Mouse (Mus musculus) hindbrain, embryonic 12.5 days (tissue): ENCODE data around the gene Syngr1. TPM values are rescaled to one million over a fixed set of nuclear protein-coding genes. Genes with fewer than 3 reads are reported as not detected.

ENCODE experiments used
- ATAC-seq: fragments of 200-750 bp; cut with Nextera tagmentation; 2 replicates; pipeline ENCODE4 v1.8.0; 2017; ENCODE audit warnings: moderate TSS enrichment; ENCODE audit not compliant: low FRiP score
- H3K27ac ChIP-seq: fragments of 300-500 bp; sonication (generic); 2 replicates; pipeline ENCODE4 v1.5.1; 2016; ENCODE audit warnings: mild to moderate bottlenecking
- H3K27me3 ChIP-seq: fragments of 300-500 bp; sonication (generic); 2 replicates; pipeline ENCODE4 v1.6.1; 2016; ENCODE audit warnings: mild to moderate bottlenecking
- H3K36me3 ChIP-seq: fragments of 300-500 bp; sonication (generic); 2 replicates; pipeline ENCODE4 v1.6.1; 2016; ENCODE audit warnings: mild to moderate bottlenecking
- H3K4me1 ChIP-seq: fragments of 300-500 bp; sonication (generic); 2 replicates; pipeline ENCODE4 v1.6.1; 2016
- H3K4me2 ChIP-seq: fragments of 300-500 bp; sonication (generic); replicated peaks from 2 replicates; pipeline ENCODE4 v1.6.1; 2016; ENCODE audit warnings: mild to moderate bottlenecking
- H3K4me3 ChIP-seq: fragments of 300-500 bp; sonication (generic); 2 replicates; pipeline ENCODE4 v1.5.1; 2016; ENCODE audit warnings: mild to moderate bottlenecking
- H3K9ac ChIP-seq: fragments of 300-500 bp; sonication (generic); 2 replicates; pipeline ENCODE4 v1.6.1; 2016; ENCODE audit warnings: mild to moderate bottlenecking, moderate library complexity
- H3K9me3 ChIP-seq: fragments of 300-500 bp; sonication (generic); replicated peaks from 2 replicates; pipeline ENCODE4 v1.6.1; 2016; ENCODE audit warnings: mild to moderate bottlenecking
- WGBS: fragments of 180-500 bp; shearing (Covaris S2); methylation state at CpG from one replicate; pipeline ENCODE4 v1.1.7; 2016; 5-methylcytosine and 5-hydroxymethylcytosine counted together
- polyA plus RNA-seq: library from polyadenylated mRNA; unstranded; fragments of >200 nt; fragmentation: Nextera tagmentation; extraction: Ambion mirVana; gene quantifications from 2 replicates; pipeline ENCODE4 v1.2.1, GENCODE M21; 2016

Gene Syngr1
- polyA plus RNA-seq, 1 experiment from 2014 or later, result 14.3 TPM

DNA sequence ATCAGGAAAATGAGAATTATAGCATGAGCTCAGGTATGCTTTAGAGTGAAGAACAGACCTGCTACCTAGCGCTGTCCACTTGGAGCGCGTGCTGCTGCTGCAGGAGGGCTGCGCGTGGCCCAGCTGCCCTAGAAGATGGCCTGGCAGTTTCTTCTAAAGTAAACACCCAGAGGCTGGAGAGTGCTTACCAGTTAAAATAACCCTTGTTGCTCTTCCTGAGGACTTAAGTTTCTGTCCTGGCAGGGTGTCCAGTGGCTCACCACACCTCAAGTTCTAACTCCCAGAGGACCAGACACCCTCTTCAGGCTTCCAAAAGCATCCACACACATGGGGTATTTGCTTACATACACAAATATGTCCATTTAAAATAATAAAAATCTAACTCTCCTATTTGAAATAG lies 54.3 kb downstream of the Syngr1 start:
- Histone ChIP-seq H3K4me1 (no peaks in the 10 kb centered on the region), H3K4me3 (no peak overlapping the region), H3K36me3 (peaks cover 47% of the 10 kb centered on the region), H3K27ac (no peak overlapping the region), H3K9ac (no peak overlapping the region), H3K4me2 (no peak overlapping the region), H3K9me3 (peaks cover 8% of the 10 kb centered on the region; the same call in 1 of the 2 replicates), H3K27me3 (no peaks in the 10 kb centered on the region)
- no peak for ATAC-seq
- WGBS, result 95% methylated on average over 5 of the region's 5 CpGs

DNA sequence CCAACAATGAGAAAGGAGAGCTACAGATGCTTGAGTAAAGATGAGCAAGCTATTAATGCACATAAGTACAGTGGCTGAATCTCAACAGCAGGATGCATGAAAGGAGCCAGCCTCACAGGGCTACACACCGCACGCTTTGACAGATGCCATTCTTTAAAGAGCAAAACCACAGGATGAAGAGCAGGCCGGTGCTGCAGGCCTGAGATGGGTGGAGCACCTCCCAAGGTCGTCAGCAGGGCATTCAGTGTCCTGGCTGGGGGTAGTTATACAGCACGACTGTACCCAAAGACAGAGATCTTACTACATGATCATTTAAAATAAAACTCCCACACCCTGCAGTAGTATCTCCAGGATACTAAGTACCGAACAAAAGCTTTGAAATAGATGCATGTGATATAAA lies 55.0 kb downstream of the Syngr1 start:
- Histone ChIP-seq H3K9ac (no peak overlapping the region), H3K9me3 (peaks cover 8% of the 10 kb centered on the region; the same call in 1 of the 2 replicates), H3K4me3 (no peak overlapping the region), H3K36me3 (peaks cover 47% of the 10 kb centered on the region), H3K4me1 (no peaks in the 10 kb centered on the region), H3K27me3 (no peaks in the 10 kb centered on the region), H3K4me2 (no peak overlapping the region), H3K27ac (no peak overlapping the region)
- 73% methylated on average over 6 of the region's 6 CpGs for whole genome bisulfite sequencing
- no peak for ATAC-seq

DNA sequence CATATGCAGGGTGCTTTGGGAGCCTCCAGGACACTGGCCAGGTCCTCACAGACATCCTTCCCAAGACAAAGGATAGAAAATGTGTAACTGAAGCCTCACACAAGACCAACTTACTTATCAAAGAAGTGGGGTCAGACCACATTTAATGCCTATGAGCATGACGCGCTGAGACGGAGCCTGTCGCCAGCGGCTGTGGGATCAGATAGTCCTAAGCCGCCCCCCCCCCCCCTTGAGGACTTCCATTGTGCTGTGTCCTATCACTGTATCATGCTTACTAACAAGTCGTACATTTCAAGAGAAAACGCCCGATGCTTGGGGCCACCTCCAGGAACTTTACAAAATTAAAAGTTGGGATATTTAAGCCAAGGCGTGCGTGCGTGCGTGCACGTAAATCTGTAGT lies 56.0 kb downstream of the Syngr1 start:
- no peak overlapping the region for H3K27ac ChIP-seq
- H3K9me3 ChIP-seq, result peaks cover 2% of the 10 kb centered on the region; the same call in 1 of the 2 replicates
- 89% methylated on average over 14 of the region's 14 CpGs for WGBS
- no peaks in the 10 kb centered on the region for H3K4me1 ChIP-seq
- H3K9ac ChIP-seq, result no peak overlapping the region
- H3K4me2 ChIP-seq, result no peak overlapping the region
- H3K4me3 ChIP-seq, result no peak overlapping the region
- H3K36me3 ChIP-seq, result peaks cover 44% of the 10 kb centered on the region
- no peak for ATAC-seq
- no peaks in the 10 kb centered on the region for H3K27me3 ChIP-seq

DNA sequence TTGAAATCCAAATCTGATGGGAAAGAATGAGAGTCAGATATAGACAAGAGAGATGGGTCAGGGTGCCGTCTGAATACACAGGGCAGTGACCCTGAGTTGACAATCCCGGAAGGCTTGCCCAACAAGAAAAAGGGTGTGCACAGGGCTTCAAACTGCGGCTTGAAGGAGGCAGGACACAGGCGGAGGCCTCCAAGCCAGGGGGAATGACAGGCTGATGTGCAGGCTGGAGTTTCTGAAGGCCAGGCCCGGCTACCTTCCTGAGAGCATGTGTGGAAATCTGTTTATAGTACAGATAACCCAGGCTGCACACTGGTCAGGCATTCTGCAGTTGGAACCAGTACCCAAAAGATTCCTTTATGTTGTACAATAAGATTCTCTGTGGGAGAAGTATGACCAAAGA lies 56.4 kb downstream of the Syngr1 start:
- Histone ChIP-seq H3K9me3 (no peaks in the 10 kb centered on the region), H3K36me3 (peaks cover 43% of the 10 kb centered on the region), H3K27me3 (no peaks in the 10 kb centered on the region), H3K4me1 (no peaks in the 10 kb centered on the region), H3K4me2 (no peak overlapping the region), H3K9ac (no peak overlapping the region), H3K27ac (no peak overlapping the region), H3K4me3 (no peak overlapping the region)
- 77% methylated on average over 5 of the region's 5 CpGs for WGBS
- ATAC-seq, result no peak

DNA sequence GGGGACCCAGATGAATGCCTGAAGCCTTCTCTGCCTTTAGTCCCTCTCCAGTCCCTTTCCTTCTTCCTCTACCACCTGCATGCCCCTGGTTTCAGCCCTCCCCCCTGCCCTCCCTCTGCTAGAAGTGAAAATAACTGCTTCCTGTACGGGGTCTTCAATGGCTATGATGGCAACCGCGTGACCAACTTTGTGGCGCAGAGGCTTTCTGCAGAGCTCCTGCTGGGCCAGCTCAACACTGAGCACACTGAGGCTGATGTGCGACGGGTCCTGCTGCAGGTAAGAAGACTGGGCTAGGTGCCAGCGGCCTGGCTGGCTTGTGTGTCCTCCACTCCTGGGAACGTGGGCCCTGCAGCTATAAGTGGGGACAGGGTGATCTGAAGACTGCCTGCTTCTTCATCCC lies 57.4 kb downstream of the Syngr1 start:
- H3K4me2 ChIP-seq, result no peak overlapping the region
- H3K4me3 ChIP-seq, result no peak overlapping the region
- no peaks in the 10 kb centered on the region for H3K27me3 ChIP-seq
- 91% methylated on average over 8 of the region's 8 CpGs for WGBS
- no peak for ATAC-seq
- no peaks in the 10 kb centered on the region for H3K4me1 ChIP-seq
- no peak overlapping the region for H3K9ac ChIP-seq
- no peak overlapping the region for H3K27ac ChIP-seq
- H3K36me3 ChIP-seq, result peaks cover 54% of the 10 kb centered on the region
- H3K9me3 ChIP-seq, result no peaks in the 10 kb centered on the region

DNA sequence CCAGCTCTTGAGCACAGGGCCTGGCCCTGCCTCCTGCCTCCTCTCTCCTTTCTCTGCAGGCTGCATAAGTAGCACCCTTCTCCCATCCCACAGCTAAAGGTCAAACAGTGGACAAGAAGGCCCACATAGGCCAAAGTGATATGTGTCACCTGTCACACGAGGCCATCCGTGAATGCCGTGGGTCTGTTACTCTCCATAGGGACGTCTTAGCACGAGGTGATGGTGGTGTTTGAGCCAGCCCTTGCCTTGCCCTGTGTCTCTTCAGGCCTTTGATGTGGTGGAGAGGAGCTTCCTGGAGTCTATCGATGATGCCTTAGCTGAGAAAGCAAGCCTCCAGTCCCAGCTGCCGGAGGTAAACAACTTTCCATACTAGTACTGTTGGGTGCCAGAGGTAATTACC lies 58.4 kb downstream of the Syngr1 start:
- Histone ChIP-seq H3K27me3 (no peaks in the 10 kb centered on the region), H3K4me3 (no peak overlapping the region), H3K36me3 (peaks cover 63% of the 10 kb centered on the region), H3K4me2 (no peak overlapping the region), H3K9me3 (no peaks in the 10 kb centered on the region), H3K9ac (no peak overlapping the region), H3K4me1 (no peaks in the 10 kb centered on the region), H3K27ac (no peak overlapping the region)
- WGBS, result 97% methylated on average over 7 of the region's 7 CpGs
- no peak for ATAC-seq

DNA sequence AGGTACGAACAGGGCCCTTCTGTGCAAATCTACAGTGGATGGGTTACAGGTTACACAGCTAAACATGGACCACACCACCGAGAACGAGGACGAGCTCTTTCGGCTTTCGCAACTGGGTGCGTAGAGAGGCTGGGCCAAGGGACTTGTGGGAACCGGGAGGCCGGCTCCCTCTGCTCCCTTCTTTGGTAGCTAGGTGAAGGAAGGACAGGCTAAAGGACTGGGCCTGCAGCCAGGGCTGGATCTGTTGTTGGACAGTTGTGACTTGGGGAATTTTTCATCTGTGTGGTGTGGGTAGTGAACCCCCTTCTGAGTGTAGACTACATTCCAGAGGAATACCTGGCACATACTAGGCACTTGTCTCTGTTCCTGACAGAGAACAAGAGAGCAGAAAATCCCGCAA lies 61.5 kb downstream of the Syngr1 start:
- WGBS, result 93% methylated on average over 10 of the region's 10 CpGs
- Histone ChIP-seq H3K27ac (no peak overlapping the region), H3K9ac (no peak overlapping the region), H3K36me3 (peaks cover 93% of the 10 kb centered on the region), H3K4me2 (no peak overlapping the region), H3K27me3 (no peaks in the 10 kb centered on the region), H3K9me3 (no peaks in the 10 kb centered on the region), H3K4me3 (no peak overlapping the region), H3K4me1 (no peaks in the 10 kb centered on the region)
- no peak for ATAC-seq

DNA sequence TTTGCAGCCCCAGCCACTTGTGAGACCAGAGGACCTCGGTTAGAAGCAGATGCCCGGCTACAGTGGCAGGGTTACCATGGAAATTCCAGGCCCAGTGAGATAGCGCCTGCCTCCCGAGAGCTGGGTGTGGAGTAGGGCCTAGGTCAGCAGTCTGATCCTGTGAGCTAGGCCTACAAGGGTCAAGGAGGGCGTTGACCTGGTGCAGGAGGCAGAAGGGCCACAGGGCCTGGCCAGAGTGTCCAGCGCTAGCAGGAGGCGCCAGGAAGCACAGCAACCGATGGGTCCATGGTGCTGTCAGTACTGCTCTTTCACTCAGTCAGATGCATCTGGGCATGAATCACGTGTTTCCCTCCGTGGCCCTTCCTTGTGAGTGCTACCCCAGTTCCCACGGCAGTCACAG lies 62.6 kb downstream of the Syngr1 start:
- H3K9ac ChIP-seq, result no peak overlapping the region
- H3K9me3 ChIP-seq, result no peaks in the 10 kb centered on the region
- H3K4me1 ChIP-seq, result peaks cover 6% of the 10 kb centered on the region
- H3K27me3 ChIP-seq, result no peaks in the 10 kb centered on the region
- WGBS, result 80% methylated on average over 11 of the region's 11 CpGs
- no peak overlapping the region for H3K4me3 ChIP-seq
- no peak overlapping the region for H3K27ac ChIP-seq
- peaks cover 92% of the 10 kb centered on the region for H3K36me3 ChIP-seq
- H3K4me2 ChIP-seq, result no peak overlapping the region
- no peak for ATAC-seq

DNA sequence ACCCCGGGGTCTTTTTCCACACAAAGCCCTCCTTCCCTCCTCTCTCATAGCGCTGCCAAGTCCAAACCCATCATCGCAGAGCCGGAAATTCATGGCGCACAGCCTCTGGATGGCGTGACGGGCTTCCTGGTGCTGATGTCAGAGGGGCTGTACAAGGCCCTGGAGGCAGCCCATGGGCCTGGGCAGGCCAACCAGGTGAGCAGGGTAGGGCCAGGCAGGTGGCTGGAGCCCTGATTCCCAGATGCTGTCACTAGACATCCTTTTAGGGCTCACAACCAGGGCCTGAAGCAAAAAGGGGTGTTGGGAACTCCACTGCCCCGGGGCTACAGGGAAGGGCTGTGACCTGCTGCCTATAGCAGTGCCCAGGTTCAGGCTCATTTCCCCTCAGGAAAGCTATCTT lies 64.6 kb downstream of the Syngr1 start:
- no peak overlapping the region for H3K27ac ChIP-seq
- H3K36me3 ChIP-seq, result peaks cover 92% of the 10 kb centered on the region
- no peaks in the 10 kb centered on the region for H3K9me3 ChIP-seq
- H3K4me2 ChIP-seq, result no peak overlapping the region
- no peak overlapping the region for H3K4me3 ChIP-seq
- no peak for ATAC-seq
- H3K27me3 ChIP-seq, result no peaks in the 10 kb centered on the region
- no peak overlapping the region for H3K9ac ChIP-seq
- 94% methylated on average over 8 of the region's 8 CpGs for WGBS
- H3K4me1 ChIP-seq, result peaks cover 20% of the 10 kb centered on the region

DNA sequence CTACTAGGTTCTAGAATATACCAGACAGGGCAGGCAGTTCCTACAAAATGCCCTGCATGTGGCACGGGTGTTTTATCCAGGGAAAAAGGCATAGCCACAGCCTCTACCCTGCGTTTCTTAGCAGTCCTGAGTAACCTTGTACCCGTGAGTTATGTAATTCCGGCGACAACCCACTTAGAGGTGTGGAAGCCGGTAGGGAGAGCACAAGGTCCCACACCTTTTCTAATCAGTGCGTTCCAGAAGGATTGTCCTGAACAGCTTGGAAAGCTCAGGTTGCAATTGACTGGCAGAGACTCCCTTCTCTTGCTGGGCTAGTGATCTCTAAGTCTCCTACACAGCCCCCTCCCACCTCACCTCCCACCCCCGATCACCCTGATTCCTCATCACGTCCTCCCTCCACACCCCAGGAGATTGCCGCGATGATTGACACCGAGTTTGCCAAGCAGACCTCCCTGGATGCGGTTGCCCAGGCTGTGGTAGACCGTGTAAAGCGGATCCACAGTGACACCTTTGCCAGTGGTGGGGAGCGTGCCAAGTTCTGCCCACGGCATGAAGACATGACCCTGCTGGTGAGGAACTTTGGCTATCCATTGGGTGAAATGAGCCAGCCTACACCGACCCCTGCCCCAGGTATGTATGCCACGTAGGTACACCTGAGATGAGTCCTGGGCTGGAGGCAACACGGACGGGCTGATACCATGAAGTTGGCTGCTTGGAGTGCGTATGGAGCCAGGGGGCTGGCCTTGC lies 66.2 kb downstream of the Syngr1 start:
- no peak overlapping the region for H3K27ac ChIP-seq
- H3K36me3 ChIP-seq, result peaks cover 98% of the 10 kb centered on the region
- no peak overlapping the region for H3K4me3 ChIP-seq
- no peak for ATAC-seq
- no peaks in the 10 kb centered on the region for H3K9me3 ChIP-seq
- no peak overlapping the region for H3K4me2 ChIP-seq
- 91% methylated on average over 22 of the region's 22 CpGs for WGBS
- H3K4me1 ChIP-seq, result peaks cover 20% of the 10 kb centered on the region
- no peak overlapping the region for H3K9ac ChIP-seq
- H3K27me3 ChIP-seq, result no peaks in the 10 kb centered on the region

DNA sequence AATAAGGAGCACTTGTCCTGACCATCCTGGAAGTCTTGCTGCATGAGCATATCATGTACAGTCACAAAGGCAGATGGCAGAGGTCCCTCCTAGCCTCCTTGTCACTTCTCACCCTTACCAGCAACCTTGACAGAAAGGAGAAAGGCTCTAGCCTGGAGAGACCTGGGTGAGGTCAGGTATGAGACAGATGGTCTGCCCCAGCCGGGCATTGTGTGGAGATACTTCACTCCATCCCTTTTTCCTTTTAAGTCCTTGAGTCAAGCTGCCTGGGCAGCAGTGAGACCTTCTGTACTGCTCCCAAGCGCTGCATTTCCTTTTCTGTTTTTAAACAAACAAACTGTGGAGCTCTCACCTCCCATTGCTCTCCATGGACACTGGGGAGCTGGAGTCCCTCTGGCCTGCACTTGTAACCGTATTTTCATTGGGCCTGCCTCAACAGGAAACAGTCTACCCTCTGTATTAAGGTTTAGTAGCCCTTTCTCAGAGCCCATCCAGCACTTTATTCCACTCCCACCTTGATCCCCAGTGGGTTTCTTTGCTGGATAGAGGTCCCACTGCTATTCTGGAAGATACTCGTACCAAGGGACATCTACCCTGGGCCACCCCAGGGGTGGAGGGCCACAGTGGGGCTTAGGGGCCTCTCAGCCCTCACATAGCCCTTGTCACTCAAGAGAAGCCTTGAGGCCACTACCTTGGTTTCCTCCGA lies 67.0 kb downstream of the Syngr1 start:
- peaks cover 94% of the 10 kb centered on the region for H3K36me3 ChIP-seq
- ATAC-seq, result no peak
- H3K27me3 ChIP-seq, result no peaks in the 10 kb centered on the region

DNA sequence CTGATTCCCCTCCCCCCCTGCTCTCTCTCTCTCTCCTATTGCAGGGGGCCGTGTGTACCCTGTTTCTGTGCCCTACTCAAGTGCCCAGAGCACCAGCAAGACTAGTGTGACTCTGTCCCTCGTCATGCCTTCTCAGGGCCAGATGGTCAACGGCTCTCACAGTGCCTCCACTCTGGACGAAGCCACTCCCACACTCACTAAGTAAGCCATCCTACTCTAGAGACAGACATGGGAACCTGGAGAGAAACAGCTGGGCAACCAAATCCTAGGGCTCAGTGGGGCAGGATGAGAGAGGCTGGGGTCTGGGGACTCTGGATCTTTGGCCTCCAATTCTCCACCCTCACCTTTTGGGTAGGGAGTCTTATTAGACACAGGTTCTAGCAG lies 67.6 kb downstream of the Syngr1 start:
- no peaks in the 10 kb centered on the region for H3K9me3 ChIP-seq
- 63% methylated on average over 4 of the region's 4 CpGs for WGBS
- peaks cover 20% of the 10 kb centered on the region for H3K4me1 ChIP-seq
- ATAC-seq, result no peak
- H3K4me2 ChIP-seq, result no peak overlapping the region
- H3K27ac ChIP-seq, result peak overlapping the region; percentile 56; the same call in 1 of the 2 replicates
- H3K9ac ChIP-seq, result no peak overlapping the region
- H3K36me3 ChIP-seq, result peaks cover 88% of the 10 kb centered on the region
- no peaks in the 10 kb centered on the region for H3K27me3 ChIP-seq
- H3K4me3 ChIP-seq, result no peak overlapping the region

More for the DNA sequence above, 67.0 kb downstream of the Syngr1 start:
- Histone ChIP-seq H3K27ac (peak overlapping the region; percentile 56; the same call in 1 of the 2 replicates), H3K4me1 (peaks cover 20% of the 10 kb centered on the region), H3K4me3 (no peak overlapping the region), H3K9me3 (no peaks in the 10 kb centered on the region), H3K4me2 (no peak overlapping the region), H3K9ac (no peak overlapping the region)
- 55% methylated on average over 5 of the region's 5 CpGs for WGBS
